Mouse (Mus musculus): ENCODE data around the gene Sppl2b.

DNA sequence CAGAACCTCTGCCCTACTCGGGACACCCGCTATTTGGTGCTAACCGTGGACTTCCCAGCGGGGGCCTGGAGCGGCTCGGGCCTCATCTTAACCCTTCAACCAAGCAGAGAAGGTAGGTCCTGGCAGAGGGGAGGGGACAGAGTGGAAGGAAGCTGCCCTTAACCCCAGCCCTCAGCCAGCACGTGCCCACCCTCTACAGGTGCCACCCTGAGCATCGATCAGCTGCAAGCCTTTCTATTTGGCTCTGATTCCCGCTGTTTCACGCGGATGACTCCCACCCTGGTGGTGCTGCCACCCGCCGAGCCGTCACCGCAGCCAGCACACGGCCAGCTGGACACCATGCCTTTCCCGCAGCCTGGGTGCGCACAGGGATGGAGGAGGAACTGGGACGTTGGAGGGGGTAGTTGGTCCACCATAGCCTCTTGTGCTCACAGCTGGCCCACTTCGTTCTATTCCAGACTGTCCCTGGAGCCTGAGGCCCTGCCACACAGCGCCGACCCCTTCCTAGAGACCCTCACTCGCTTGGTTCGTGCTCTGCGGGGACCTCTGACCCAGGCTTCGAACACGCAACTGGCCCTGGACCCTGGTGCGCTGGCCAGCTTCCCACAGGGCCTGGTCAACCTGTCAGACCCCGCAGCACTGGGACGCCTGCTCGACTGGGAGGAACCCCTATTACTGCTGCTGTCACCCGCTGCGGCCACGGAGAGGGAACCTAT, 48.6 kb upstream of the Sppl2b start:
- no peak for TF ChIP-seq CTCF (IDR thresholded peaks at IDR 0.05; ENCODE audit: low read depth)
- no peak for TF ChIP-seq EP300 (IDR thresholded peaks at IDR 0.05; ENCODE audit: low read depth)

Data from heart, postnatal 0 days (tissue).